Comparison of ENCODE assay signal across 8 mouse cellular contexts in the genomic region with DNA sequence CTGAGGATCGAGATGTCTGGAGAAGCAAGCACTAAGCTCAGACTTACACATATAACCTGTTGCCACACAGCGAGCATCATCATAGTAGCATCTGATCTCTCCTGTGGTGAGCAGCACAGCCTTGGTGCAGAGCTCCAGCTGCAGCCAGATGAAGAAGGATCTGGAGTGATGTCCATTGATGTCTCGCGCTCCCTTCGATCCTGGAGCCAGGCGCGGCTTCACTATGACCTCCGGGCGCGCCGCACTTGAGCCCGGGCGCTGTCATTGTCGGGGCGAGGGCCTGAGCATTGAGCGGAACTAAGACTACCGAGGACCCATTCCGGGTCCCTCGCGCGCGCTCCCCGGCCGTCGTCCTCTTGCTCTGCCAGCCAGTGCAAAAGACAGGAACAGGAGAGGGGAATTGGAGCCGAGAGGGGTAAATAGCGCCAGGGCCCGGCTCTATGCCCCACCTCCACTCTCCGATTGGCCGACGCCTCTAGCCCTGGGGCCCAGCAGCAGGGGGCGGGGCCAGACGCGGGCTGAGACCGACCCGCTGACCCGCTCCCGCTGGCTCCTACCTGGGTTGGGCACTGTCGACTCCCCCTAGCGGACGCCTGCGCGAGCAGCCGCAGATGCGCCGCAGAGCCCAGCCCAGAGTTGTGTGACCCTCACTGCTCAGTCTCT. TPM values are rescaled to one million over a fixed set of nuclear protein-coding genes. Genes with fewer than 3 reads are reported as not detected.
DNase-seq lines count a peak whose midpoint lies in the region; ATAC-seq lines count a peak whose summit lies in the region.

No protein-coding gene starts in this region.

- peak; percentile 85 for DNase-seq in WW6 (ENCODE audit: low read depth, low spot score)
- DNase-seq in cerebellum, postnatal 4 days (ENCODE audit: low spot score in 2 of 2): peak; percentile 82 to 92
- DNase-seq in gastrocnemius, adult 18-20 months (ENCODE audit: low spot score): peak; percentile 94
- DNase-seq in layer of hippocampus, postnatal 36 days: peak; percentile 83 to 87
- peak; percentile 95 for DNase-seq in lung, postnatal 25 days (ENCODE audit: low spot score)
- peak; percentile 75 for DNase-seq in retina, adult 2 months (ENCODE audit: low read depth, low spot score)
- DNase-seq in thymus, postnatal 25 days: peak; percentile 91

- WGBS in hindbrain, embryonic 15.5 days: 1% methylated on average over 46 of the region's 46 CpGs

- H3K9me3 ChIP-seq in hindbrain, embryonic 15.5 days: no peaks in the 10 kb centered on the region

- no peaks in the 10 kb centered on the region for H3K36me3 ChIP-seq in hindbrain, embryonic 15.5 days

- peak overlapping the region; percentile 57 for H3K9ac ChIP-seq in hindbrain, embryonic 15.5 days

- H3K4me3 ChIP-seq in hindbrain, embryonic 15.5 days: peak overlapping the region; percentile 63

- peak overlapping the region; percentile 93 for H3K4me2 ChIP-seq in hindbrain, embryonic 15.5 days

- peak overlapping the region; percentile 50; the same call in 1 of the 2 replicates for H3K27ac ChIP-seq in hindbrain, embryonic 15.5 days (replicated peaks)

- H3K27me3 ChIP-seq in hindbrain, embryonic 15.5 days: no peaks in the 10 kb centered on the region

- peak; percentile 99 for ATAC-seq in hindbrain, embryonic 15.5 days (ENCODE audit: low FRiP score, low read depth)

- H3K4me1 ChIP-seq in hindbrain, embryonic 15.5 days (replicated peaks): peaks cover 11% of the 10 kb centered on the region

RNA-seq across cellular contexts. Expression of a gene that starts 17.3 kb away (rescaled TPM):
- total RNA-seq in gastrocnemius, adult 18-20 months (2021): under 1 TPM; 0.14 to 0.19 TPM
- polyA plus RNA-seq in hindbrain, embryonic 15.5 days (2015; fragmentation: Nextera tagmentation; extraction: Ambion mirVana): 0.09 TPM in 1 of 2 replicates, not detected in the other
- total RNA-seq in layer of hippocampus, postnatal 36 days (2021): not detected

RNA-seq across cellular contexts. Expression of a gene that starts 41.2 kb away (rescaled TPM):
- 1 to 10 TPM; 5.5 to 8.2 TPM for total RNA-seq in gastrocnemius, adult 18-20 months (2021)
- polyA plus RNA-seq in hindbrain, embryonic 15.5 days (2015; fragmentation: Nextera tagmentation; extraction: Ambion mirVana): 0.14 TPM in 1 of 2 replicates, not detected in the other
- total RNA-seq in layer of hippocampus, postnatal 36 days (2021): not detected

Comparison
In these comparisons a context has a peak if more than half of its experiments do, and no peak if none do; other contexts are left out.
1. Peak in every context shown above with its lines: DNase-seq, ATAC-seq, H3K4me3 ChIP-seq and H3K27ac ChIP-seq.
2. RNA of a gene that starts 41.2 kb away (total RNA-seq): 5.5 to 8.2 TPM in gastrocnemius, adult 18-20 months; not detected in layer of hippocampus, postnatal 36 days; every median in the first group is over 4 times any median in the second.